Mouse (Mus musculus) spleen, adult 2 months (tissue): ENCODE measurements around the gene Gm44579.

Source experiments
- CTCF ChIP-seq: fragments of 200-500 bp; IDR thresholded peaks from 2 replicates; pipeline ENCODE4 v1.5.1; 2011; ENCODE audit warnings: mild to moderate bottlenecking, inconsistent platforms; ENCODE audit not compliant: insufficient read depth, insufficient read length, insufficient replicate concordance; ENCODE audit errors: extremely low read depth
- POLR2A ChIP-seq: fragments of 200-500 bp; IDR thresholded peaks from 2 replicates; pipeline ENCODE4 v1.6.1; 2011; ENCODE audit warnings: low read depth, low read length, inconsistent platforms

DNA sequence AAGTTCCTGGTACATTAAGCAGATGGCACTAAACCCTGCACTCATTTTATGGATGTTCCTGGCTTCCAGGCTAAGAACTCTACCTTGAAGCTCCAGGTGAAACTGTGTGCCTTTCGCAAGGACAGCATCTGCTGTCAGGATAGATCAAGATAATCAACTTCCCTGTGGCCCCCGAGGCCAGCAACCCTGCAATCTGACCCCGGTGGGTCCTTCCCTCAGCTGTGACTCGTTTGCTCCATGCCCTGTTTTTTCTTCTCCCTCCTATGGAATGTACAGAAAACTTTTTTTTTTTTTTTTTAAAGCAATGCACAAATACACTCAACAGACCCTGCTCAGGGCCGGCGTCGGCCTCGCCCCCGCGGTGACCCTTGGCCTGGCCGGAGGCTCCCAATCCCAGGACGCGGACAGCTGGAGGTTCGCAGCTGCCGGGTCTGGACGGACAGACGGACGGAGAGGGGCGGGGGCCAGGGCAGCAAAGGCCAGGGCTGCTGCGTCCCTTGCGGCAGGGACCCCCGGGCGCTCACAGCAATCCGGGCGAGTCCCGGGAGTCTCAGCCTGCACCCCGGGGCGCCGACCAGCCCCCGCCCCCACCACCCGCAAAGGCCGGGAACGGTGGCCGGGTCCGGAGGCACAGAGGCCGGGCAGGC is 75.8 kb downstream of the Gm44579 start:
- TF ChIP-seq CTCF, result no peak
- no peak for TF ChIP-seq POLR2A
